Mouse (Mus musculus): ENCODE measurements at regions not wholly inside any gene's neighbourhood (a gene's known extent, or its start where the extent isn't known, plus 50 kb on each side); places are given as distances from the start of the nearest gene placed in this dataset.

GRCm38 (mm10) chr1:41244627-41245026 lies 439.2 kb downstream of the Tmem182 start:
- DNase-seq (ENCODE audit: low spot score in 2 of 2): no peak

GRCm38 (mm10) chr1:41264214-41264613 lies 458.8 kb downstream of the Tmem182 start:
- DNase-seq (ENCODE audit: low spot score in 2 of 2): no peak

- DNase-seq (ENCODE audit: low spot score in 2 of 2): no peak
These were observed 465.8 kb downstream of the Tmem182 start for GRCm38 (mm10) chr1:41271111-41271730.

GRCm38 (mm10) chr1:41274573-41275270 lies 469.3 kb downstream of the Tmem182 start:
- no peak for DNase-seq (ENCODE audit: low spot score in 2 of 2)

GRCm38 (mm10) chr1:41275271-41275624 lies 469.8 kb downstream of the Tmem182 start:
- DNase-seq (ENCODE audit: low spot score in 2 of 2): no peak

GRCm38 (mm10) chr1:41275642-41276041 lies 470.2 kb downstream of the Tmem182 start:
- DNase-seq (ENCODE audit: low spot score in 2 of 2): no peak

GRCm38 (mm10) chr1:41276303-41276702 lies 470.9 kb downstream of the Tmem182 start:
- DNase-seq (ENCODE audit: low spot score in 2 of 2): no peak

- DNase-seq (ENCODE audit: low spot score in 2 of 2): no peak
These were observed 479.8 kb downstream of the Tmem182 start for GRCm38 (mm10) chr1:41285221-41285620.

- DNase-seq (ENCODE audit: low spot score in 2 of 2): no peak
These were observed 480.8 kb downstream of the Tmem182 start for GRCm38 (mm10) chr1:41286221-41286620.

GRCm38 (mm10) chr1:41326861-41327480 lies 521.6 kb downstream of the Tmem182 start:
- DNase-seq (ENCODE audit: low spot score in 2 of 2): no peak

- DNase-seq (ENCODE audit: low spot score in 2 of 2): no peak
These were observed 544.7 kb downstream of the Tmem182 start for GRCm38 (mm10) chr1:41349798-41350758.

GRCm38 (mm10) chr1:41359061-41359460 lies 553.7 kb downstream of the Tmem182 start:
- DNase-seq (ENCODE audit: low spot score in 2 of 2): no peak

GRCm38 (mm10) chr1:41361512-41361911 lies 556.1 kb downstream of the Tmem182 start:
- DNase-seq (ENCODE audit: low spot score in 2 of 2): no peak

- no peak for DNase-seq (ENCODE audit: low spot score in 2 of 2)
These were observed 574.6 kb downstream of the Tmem182 start for GRCm38 (mm10) chr1:41380013-41380412.

GRCm38 (mm10) chr1:41381487-41381886 lies 576.1 kb downstream of the Tmem182 start:
- no peak for DNase-seq (ENCODE audit: low spot score in 2 of 2)

GRCm38 (mm10) chr1:41384731-41385130 lies 579.3 kb downstream of the Tmem182 start:
- no peak for DNase-seq (ENCODE audit: low spot score in 2 of 2)

GRCm38 (mm10) chr1:41386435-41386834 lies 581.0 kb downstream of the Tmem182 start:
- no peak for DNase-seq (ENCODE audit: low spot score in 2 of 2)

GRCm38 (mm10) chr1:41390102-41390884 lies 584.9 kb downstream of the Tmem182 start:
- peak; percentile 1 to 7 for DNase-seq (ENCODE audit: low spot score in 2 of 2)

- no peak for DNase-seq (ENCODE audit: low spot score in 2 of 2)
These were observed 585.7 kb downstream of the Tmem182 start for GRCm38 (mm10) chr1:41391071-41391470.

- no peak for DNase-seq (ENCODE audit: low spot score in 2 of 2)
These were observed 587.9 kb downstream of the Tmem182 start for GRCm38 (mm10) chr1:41393287-41393686.

- no peak for DNase-seq (ENCODE audit: low spot score in 2 of 2)
These were observed 589.7 kb downstream of the Tmem182 start for GRCm38 (mm10) chr1:41395081-41395480.

All from spleen, postnatal 36 days (tissue).